Mouse (Mus musculus): ENCODE results near the gene Cyp2t4. TPM values are rescaled to one million over a fixed set of nuclear protein-coding genes. Genes with fewer than 3 reads are reported as not detected.

The Cyp2t4 gene
- polyA plus RNA-seq, 1 experiment from 2014 or later = 0.16 TPM

GRCm38 (mm10) chr7:27185986-27186385, 32.5 kb downstream of the Cyp2t4 start:
- no peak for ATAC-seq (ENCODE audit: low read depth)
- no peaks in the 10 kb centered on the region for H3K4me1 ChIP-seq (ENCODE audit: control insufficient read depth, insufficient read depth, low read length)
- no peak overlapping the region for H3K27ac ChIP-seq (ENCODE audit: low read depth, low read length)
- no peak overlapping the region for H3K4me3 ChIP-seq (ENCODE audit: low read depth, low read length)
- H3K36me3 ChIP-seq (ENCODE audit: control insufficient read depth, insufficient read depth, low read length) = peaks cover 59% of the 10 kb centered on the region
- H3K9me3 ChIP-seq (ENCODE audit: control insufficient read depth, low read length) = no peaks in the 10 kb centered on the region
- no peak overlapping the region for H3K9ac ChIP-seq (replicated peaks; ENCODE audit: low read depth, low read length)
- no peak overlapping the region for H3K4me2 ChIP-seq (ENCODE audit: low read depth, low read length)
- no peaks in the 10 kb centered on the region for H3K27me3 ChIP-seq (ENCODE audit: control insufficient read depth, insufficient read depth, low read length)
- WGBS = 95% methylated on average over 5 of the region's 5 CpGs

DNA sequence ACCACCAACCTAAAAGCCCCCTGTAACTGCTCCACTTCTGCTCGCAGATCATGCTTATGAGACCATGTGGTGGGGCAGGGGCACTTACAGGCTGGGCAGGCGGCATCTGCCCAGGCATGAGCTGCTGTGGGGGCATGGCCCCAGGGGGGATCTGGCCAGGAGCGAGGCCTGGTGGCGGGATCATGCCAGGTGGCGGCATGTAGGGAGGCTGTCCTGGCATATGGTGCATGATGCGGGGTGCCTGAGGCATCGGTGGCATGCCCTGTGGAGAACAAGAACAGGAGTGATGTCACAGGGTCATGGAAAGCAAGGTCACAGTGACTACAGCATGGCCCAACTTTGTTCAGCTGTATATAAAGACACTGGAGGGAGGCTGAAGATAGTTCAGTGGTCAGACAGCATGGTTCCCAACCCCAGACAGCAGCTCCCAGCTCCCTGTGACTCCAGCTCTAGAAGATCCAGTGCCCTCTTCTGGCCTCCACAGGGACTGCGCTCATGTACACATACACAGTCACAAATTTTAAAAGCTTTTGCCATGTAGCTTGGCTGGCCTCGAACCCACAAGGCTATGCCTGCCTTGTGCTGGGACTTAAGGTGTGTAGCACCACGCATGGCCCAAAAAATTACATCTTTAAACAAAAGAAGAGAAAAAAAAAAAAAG, 35.9 kb downstream of the Cyp2t4 start:
- H3K27ac ChIP-seq (ENCODE audit: low read depth, low read length) = no peak overlapping the region
- H3K9ac ChIP-seq (replicated peaks; ENCODE audit: low read depth, low read length) = no peak overlapping the region
- H3K4me1 ChIP-seq (ENCODE audit: control insufficient read depth, insufficient read depth, low read length) = peaks cover 10% of the 10 kb centered on the region
- no peak overlapping the region for H3K4me3 ChIP-seq (ENCODE audit: low read depth, low read length)
- peaks cover 66% of the 10 kb centered on the region for H3K36me3 ChIP-seq (ENCODE audit: control insufficient read depth, insufficient read depth, low read length)
- H3K27me3 ChIP-seq (ENCODE audit: control insufficient read depth, insufficient read depth, low read length) = no peaks in the 10 kb centered on the region
- 87% methylated on average over 10 of the region's 10 CpGs for WGBS
- no peaks in the 10 kb centered on the region for H3K9me3 ChIP-seq (ENCODE audit: control insufficient read depth, low read length)
- no peak overlapping the region for H3K4me2 ChIP-seq (ENCODE audit: low read depth, low read length)
- ATAC-seq (ENCODE audit: low read depth) = no peak

DNA sequence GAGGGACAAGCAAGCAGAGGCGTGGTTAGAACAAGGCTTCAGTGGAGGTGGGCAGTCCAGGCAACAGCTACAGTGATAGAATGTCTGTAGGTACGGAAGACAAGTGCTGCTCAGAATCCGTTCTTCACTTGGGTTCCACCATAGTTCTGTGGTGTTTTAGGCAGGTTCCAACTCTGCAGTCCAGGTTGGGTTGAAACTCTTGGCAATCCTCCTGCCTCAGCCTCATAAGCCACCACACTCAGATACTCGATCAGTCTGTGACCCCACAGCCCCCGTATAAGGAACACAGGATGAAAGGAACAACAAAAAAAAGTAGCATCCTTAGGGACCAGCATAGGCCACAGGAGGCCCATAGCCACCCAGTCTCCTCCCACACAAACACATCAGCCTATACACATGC, 38.9 kb downstream of the Cyp2t4 start:
- Histone ChIP-seq H3K27me3 (ENCODE audit: control insufficient read depth, insufficient read depth, low read length) (no peaks in the 10 kb centered on the region), H3K9me3 (ENCODE audit: control insufficient read depth, low read length) (no peaks in the 10 kb centered on the region), H3K4me1 (ENCODE audit: control insufficient read depth, insufficient read depth, low read length) (peaks cover 18% of the 10 kb centered on the region), H3K27ac (ENCODE audit: low read depth, low read length) (no peak overlapping the region), H3K36me3 (ENCODE audit: control insufficient read depth, insufficient read depth, low read length) (peaks cover 47% of the 10 kb centered on the region), H3K4me3 (ENCODE audit: low read depth, low read length) (no peak overlapping the region), H3K4me2 (ENCODE audit: low read depth, low read length) (no peak overlapping the region), H3K9ac (replicated peaks; ENCODE audit: low read depth, low read length) (no peak overlapping the region)
- no peak for ATAC-seq (ENCODE audit: low read depth)
- 100% methylated on average over 5 of the region's 5 CpGs for WGBS

- Histone ChIP-seq H3K4me2 (ENCODE audit: low read depth, low read length) (peak overlapping the region; percentile 5; the same call in 1 of the 2 replicates), H3K9me3 (ENCODE audit: control insufficient read depth, low read length) (no peaks in the 10 kb centered on the region), H3K36me3 (ENCODE audit: control insufficient read depth, insufficient read depth, low read length) (peaks cover 37% of the 10 kb centered on the region), H3K4me3 (ENCODE audit: low read depth, low read length) (no peak overlapping the region), H3K27ac (ENCODE audit: low read depth, low read length) (no peak overlapping the region), H3K9ac (replicated peaks; ENCODE audit: low read depth, low read length) (0 out of 2 replicates have a peak overlapping the region, but pooled peaks have one; percentile 32), H3K27me3 (ENCODE audit: control insufficient read depth, insufficient read depth, low read length) (no peaks in the 10 kb centered on the region), H3K4me1 (ENCODE audit: control insufficient read depth, insufficient read depth, low read length) (peaks cover 18% of the 10 kb centered on the region)
- ATAC-seq (ENCODE audit: low read depth) = no peak
- WGBS = 87% methylated on average over 4 of the region's 4 CpGs
Measured at GRCm38 (mm10) chr7:27193731-27194130, 40.2 kb downstream of the Cyp2t4 start.

DNA sequence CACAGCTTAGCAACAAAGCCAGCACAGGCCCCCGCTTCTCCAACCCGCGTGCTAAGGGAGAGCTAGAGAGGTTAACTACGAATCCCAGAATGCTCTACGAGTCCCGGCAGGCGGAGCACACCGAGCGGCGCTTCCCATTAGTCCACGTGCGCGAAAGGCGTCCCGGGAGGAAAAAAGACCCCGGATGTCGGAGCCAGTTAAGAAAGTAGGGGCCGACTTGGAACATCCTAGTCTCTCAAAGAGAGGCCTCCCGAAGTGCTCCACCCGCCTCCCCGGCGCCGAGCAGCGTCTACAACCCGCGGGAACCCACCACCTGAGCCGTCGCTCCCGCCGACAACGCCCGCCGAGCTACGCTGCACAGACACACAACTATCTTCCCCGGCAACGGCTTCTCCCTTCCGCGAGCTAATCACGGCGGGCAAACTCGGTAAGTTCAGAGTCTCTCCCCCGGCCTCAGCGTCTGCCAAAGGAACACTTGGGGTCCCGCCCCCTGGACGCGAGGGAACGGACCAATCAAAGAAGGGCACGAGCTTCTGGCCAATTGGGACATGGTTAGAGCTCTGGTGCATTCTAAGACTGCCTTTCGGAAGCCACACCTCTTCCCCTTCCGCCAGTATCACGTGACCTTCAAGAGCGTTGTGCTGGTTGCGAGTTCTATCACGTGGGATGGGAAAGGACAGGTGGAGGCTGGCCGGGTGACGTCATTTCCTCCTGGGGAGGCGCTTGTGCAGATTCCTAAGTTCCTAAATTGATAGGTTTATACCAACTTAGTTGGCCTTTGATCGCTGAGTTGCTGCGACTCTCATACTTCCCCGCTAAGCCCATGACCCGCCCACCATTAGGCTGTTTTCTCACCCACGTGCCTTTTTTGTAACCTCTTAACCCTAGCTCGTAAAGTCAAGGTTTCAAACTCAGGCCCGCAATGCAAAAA, 42.4 kb downstream of the Cyp2t4 start, which contains the start of the genes BC024978 and Snrpa:
Gene BC024978, plus strand, starts transcription at position 101 of the 931 bp plus-strand sequence.
Gene Snrpa, minus strand, starts transcription at position 591 of the 931 bp plus-strand sequence.
- under 1% methylated on average over 61 of the region's 64 CpGs for WGBS

GRCm38 (mm10) chr7:27197136-27197535, 43.6 kb downstream of the Cyp2t4 start:
- 86% methylated on average over 3 of the region's 3 CpGs for WGBS
- Histone ChIP-seq H3K9ac (replicated peaks; ENCODE audit: low read depth, low read length) (no peak overlapping the region), H3K4me2 (ENCODE audit: low read depth, low read length) (no peak overlapping the region; the same call in 1 of the 2 replicates), H3K4me1 (ENCODE audit: control insufficient read depth, insufficient read depth, low read length) (peaks cover 18% of the 10 kb centered on the region), H3K27me3 (ENCODE audit: control insufficient read depth, insufficient read depth, low read length) (no peaks in the 10 kb centered on the region), H3K4me3 (ENCODE audit: low read depth, low read length) (no peak overlapping the region), H3K9me3 (ENCODE audit: control insufficient read depth, low read length) (no peaks in the 10 kb centered on the region), H3K36me3 (ENCODE audit: control insufficient read depth, insufficient read depth, low read length) (peaks cover 4% of the 10 kb centered on the region), H3K27ac (ENCODE audit: low read depth, low read length) (no peak overlapping the region)
- ATAC-seq (ENCODE audit: low read depth) = no peak

More for the DNA sequence above, 42.4 kb downstream of the Cyp2t4 start, which contains the start of the genes BC024978 and Snrpa:
- no peaks in the 10 kb centered on the region for H3K27me3 ChIP-seq (ENCODE audit: control insufficient read depth, insufficient read depth, low read length)
- peak within 1 kb of the TSS; percentile 79 for H3K4me3 ChIP-seq (ENCODE audit: low read depth, low read length)
- H3K27ac ChIP-seq (ENCODE audit: low read depth, low read length) = peak within 1 kb of the TSS; percentile 96
- H3K9ac ChIP-seq (replicated peaks; ENCODE audit: low read depth, low read length) = peak within 1 kb of the TSS; percentile 75
- ATAC-seq (ENCODE audit: low read depth) = peak; percentile 99
- no peaks in the 10 kb centered on the region for H3K9me3 ChIP-seq (ENCODE audit: control insufficient read depth, low read length)
- H3K4me2 ChIP-seq (ENCODE audit: low read depth, low read length) = peak within 1 kb of the TSS; percentile 84
- H3K36me3 ChIP-seq (ENCODE audit: control insufficient read depth, insufficient read depth, low read length) = peaks cover 16% of the 10 kb centered on the region
- peaks cover 18% of the 10 kb centered on the region for H3K4me1 ChIP-seq (ENCODE audit: control insufficient read depth, insufficient read depth, low read length)

GRCm38 (mm10) chr7:27197634-27198033, 44.1 kb downstream of the Cyp2t4 start:
- no peak for ATAC-seq (ENCODE audit: low read depth)
- no peak overlapping the region for H3K9ac ChIP-seq (replicated peaks; ENCODE audit: low read depth, low read length)
- 0 out of 2 replicates have a peak, but pooled peaks cover 2% of the 10 kb centered on the region for H3K36me3 ChIP-seq (ENCODE audit: control insufficient read depth, insufficient read depth, low read length)
- H3K4me1 ChIP-seq (ENCODE audit: control insufficient read depth, insufficient read depth, low read length) = peaks cover 18% of the 10 kb centered on the region
- H3K9me3 ChIP-seq (ENCODE audit: control insufficient read depth, low read length) = no peaks in the 10 kb centered on the region
- no peak overlapping the region for H3K4me2 ChIP-seq (ENCODE audit: low read depth, low read length)
- 93% methylated on average over 8 of the region's 8 CpGs for WGBS
- H3K27me3 ChIP-seq (ENCODE audit: control insufficient read depth, insufficient read depth, low read length) = no peaks in the 10 kb centered on the region
- no peak overlapping the region for H3K27ac ChIP-seq (ENCODE audit: low read depth, low read length)
- no peak overlapping the region for H3K4me3 ChIP-seq (ENCODE audit: low read depth, low read length)

GRCm38 (mm10) chr7:27198355-27198754, 44.8 kb downstream of the Cyp2t4 start:
- no peak overlapping the region for H3K4me3 ChIP-seq (ENCODE audit: low read depth, low read length)
- no peaks in the 10 kb centered on the region for H3K9me3 ChIP-seq (ENCODE audit: control insufficient read depth, low read length)
- no peak overlapping the region for H3K4me2 ChIP-seq (ENCODE audit: low read depth, low read length)
- H3K9ac ChIP-seq (replicated peaks; ENCODE audit: low read depth, low read length) = no peak overlapping the region
- H3K4me1 ChIP-seq (ENCODE audit: control insufficient read depth, insufficient read depth, low read length) = peaks cover 18% of the 10 kb centered on the region
- H3K27ac ChIP-seq (ENCODE audit: low read depth, low read length) = no peak overlapping the region
- no peak for ATAC-seq (ENCODE audit: low read depth)
- H3K27me3 ChIP-seq (ENCODE audit: control insufficient read depth, insufficient read depth, low read length) = no peaks in the 10 kb centered on the region
- 0 out of 2 replicates have a peak, but pooled peaks cover 2% of the 10 kb centered on the region for H3K36me3 ChIP-seq (ENCODE audit: control insufficient read depth, insufficient read depth, low read length)
